Mouse (Mus musculus) C2C12 (cell line): ENCODE results near the gene Btbd8. TPM values are rescaled to one million over a fixed set of nuclear protein-coding genes. Genes with fewer than 3 reads are reported as not detected.

Source experiments
- H3K27me3 ChIP-seq: one replicate; pipeline ENCODE4 v1.6.1; 2011; ENCODE audit not compliant: control insufficient read depth, insufficient read depth, insufficient read length
- H3K36me3 ChIP-seq: one replicate; pipeline ENCODE4 v1.6.1; 2011; ENCODE audit not compliant: control insufficient read depth, insufficient read depth
- H3K4me3 ChIP-seq: one replicate; pipeline ENCODE4 v1.5.1; 2011; ENCODE audit warnings: mild to moderate bottlenecking, control low read depth; ENCODE audit not compliant: poor library complexity, insufficient read depth, severe bottlenecking
- H3K79me2 ChIP-seq: one replicate; pipeline ENCODE4 v1.6.1; 2011; ENCODE audit not compliant: control insufficient read depth, insufficient read depth
- H3K79me3 ChIP-seq: one replicate; pipeline ENCODE4 v1.6.1; 2011; ENCODE audit warnings: low read depth, control low read depth
- H3ac ChIP-seq: one replicate; pipeline ENCODE3; 2011; ENCODE audit warnings: low read depth; ENCODE audit not compliant: control insufficient read depth, insufficient read length
- CEBPB ChIP-seq: IDR thresholded peaks from one replicate; pipeline ENCODE4 v1.6.1; 2011; ENCODE audit warnings: low read depth, mild to moderate bottlenecking, control low read depth, moderate library complexity
- CTCF ChIP-seq: IDR thresholded peaks from one replicate; pipeline ENCODE4 v1.5.1; 2011; ENCODE audit not compliant: control insufficient read depth, insufficient read depth, insufficient read length
- FOSL1 ChIP-seq: IDR thresholded peaks from one replicate; pipeline ENCODE4 v1.8.0; 2011; ENCODE audit warnings: mild to moderate bottlenecking, low read length; ENCODE audit not compliant: poor library complexity, insufficient read depth, severe bottlenecking
- MAX ChIP-seq: IDR thresholded peaks from one replicate; pipeline ENCODE4 v1.6.1; 2011; ENCODE audit warnings: mild to moderate bottlenecking, control low read depth
- MYOD1 ChIP-seq: IDR thresholded peaks from one replicate; pipeline ENCODE4 v1.6.1; 2011; ENCODE audit warnings: low read depth; ENCODE audit not compliant: control insufficient read depth, insufficient read length
- MYOG ChIP-seq: IDR thresholded peaks from one replicate; pipeline ENCODE4 v1.6.1; 2011; ENCODE audit not compliant: control insufficient read depth, insufficient read length; ENCODE audit errors: extremely low read depth
- USF1 ChIP-seq: IDR thresholded peaks from one replicate; pipeline ENCODE4 v1.6.1; 2011; ENCODE audit warnings: low read depth, mild to moderate bottlenecking, control low read depth, moderate library complexity
- polyA plus RNA-seq: library from polyadenylated mRNA; unstranded; fragments of >200 nt; fragmentation: generic; extraction: Trizol; gene quantifications from one replicate; pipeline ENCODE4 v1.2.1, GENCODE M21; 2012; ENCODE audit warnings: missing spikeins

The Btbd8 gene
- polyA plus RNA-seq, 1 experiment, result 0.41 TPM

- H3ac ChIP-seq, result no peak overlapping the region
- no peaks in the 10 kb centered on the region for H3K79me2 ChIP-seq
- no peak overlapping the region for H3K4me3 ChIP-seq
- H3K27me3 ChIP-seq, result no peaks in the 10 kb centered on the region
- TF ChIP-seq USF1 (no peak), CEBPB (no peak), MYOD1 (no peak), CTCF (no peak), MYOG (no peak), FOSL1 (no peak), MAX (no peak)
- no peaks in the 10 kb centered on the region for H3K36me3 ChIP-seq
- H3K79me3 ChIP-seq, result no peaks in the 10 kb centered on the region
Measured at GRCm38 (mm10) chr5:107441881-107442280, 4.1 kb downstream of the Btbd8 start.

GRCm38 (mm10) chr5:107444251-107444650, 6.5 kb downstream of the Btbd8 start:
- H3K79me2 ChIP-seq, result no peaks in the 10 kb centered on the region
- no peak overlapping the region for H3ac ChIP-seq
- H3K4me3 ChIP-seq, result no peak overlapping the region
- no peaks in the 10 kb centered on the region for H3K79me3 ChIP-seq
- no peaks in the 10 kb centered on the region for H3K36me3 ChIP-seq
- no peak for TF ChIP-seq MAX
- TF ChIP-seq CTCF, result no peak
- TF ChIP-seq MYOD1, result no peak
- no peak for TF ChIP-seq MYOG
- H3K27me3 ChIP-seq, result no peaks in the 10 kb centered on the region

GRCm38 (mm10) chr5:107447977-107448376, 10.2 kb downstream of the Btbd8 start:
- Histone ChIP-seq H3K27me3 (no peaks in the 10 kb centered on the region), H3K79me3 (no peaks in the 10 kb centered on the region), H3K79me2 (no peaks in the 10 kb centered on the region), H3K4me3 (no peak overlapping the region), H3ac (no peak overlapping the region), H3K36me3 (no peaks in the 10 kb centered on the region)
- TF ChIP-seq MAX (no peak), FOSL1 (no peak), MYOD1 (no peak)

GRCm38 (mm10) chr5:107448784-107449183, 11.0 kb downstream of the Btbd8 start:
- Histone ChIP-seq H3K79me2 (no peaks in the 10 kb centered on the region), H3K27me3 (no peaks in the 10 kb centered on the region), H3ac (no peak overlapping the region), H3K79me3 (no peaks in the 10 kb centered on the region), H3K4me3 (no peak overlapping the region), H3K36me3 (no peaks in the 10 kb centered on the region)
- TF ChIP-seq MAX, result no peak
- TF ChIP-seq FOSL1, result no peak
- TF ChIP-seq USF1, result no peak
- no peak for TF ChIP-seq CEBPB
- no peak for TF ChIP-seq MYOG
- TF ChIP-seq MYOD1, result no peak
- TF ChIP-seq CTCF, result no peak

GRCm38 (mm10) chr5:107449620-107450019, 11.8 kb downstream of the Btbd8 start:
- H3K27me3 ChIP-seq, result no peaks in the 10 kb centered on the region
- no peak overlapping the region for H3ac ChIP-seq
- TF ChIP-seq CEBPB, result no peak
- TF ChIP-seq USF1, result no peak
- no peak for TF ChIP-seq MYOG
- TF ChIP-seq MYOD1, result no peak
- TF ChIP-seq FOSL1, result no peak
- TF ChIP-seq MAX, result no peak
- no peak for TF ChIP-seq CTCF
- no peaks in the 10 kb centered on the region for H3K36me3 ChIP-seq
- no peaks in the 10 kb centered on the region for H3K79me3 ChIP-seq
- no peaks in the 10 kb centered on the region for H3K79me2 ChIP-seq
- H3K4me3 ChIP-seq, result no peak overlapping the region

- H3ac ChIP-seq, result no peak overlapping the region
- no peaks in the 10 kb centered on the region for H3K27me3 ChIP-seq
- TF ChIP-seq MAX, result no peak
- no peak for TF ChIP-seq USF1
- no peak for TF ChIP-seq MYOG
- no peak for TF ChIP-seq CTCF
- no peak for TF ChIP-seq FOSL1
- TF ChIP-seq MYOD1, result no peak
- no peak for TF ChIP-seq CEBPB
- H3K79me3 ChIP-seq, result no peaks in the 10 kb centered on the region
- no peak overlapping the region for H3K4me3 ChIP-seq
- H3K79me2 ChIP-seq, result no peaks in the 10 kb centered on the region
- no peaks in the 10 kb centered on the region for H3K36me3 ChIP-seq
Measured at GRCm38 (mm10) chr5:107450299-107450698, 12.5 kb downstream of the Btbd8 start.
